Mouse (Mus musculus) forelimb bud, embryonic 11.5 days (tissue): Measurements from ENCODE around the gene Gm36079.
"Not testable (repeated sequence)": the region's sequence is repeated elsewhere in the genome, so short reads cannot be mapped to it uniquely, and the experiment has no call there.

Source experiments
- DNase-seq: peaks from one replicate; pipeline ENCODE4 v3.0.0-alpha.2; 2012; ENCODE audit warnings: low read depth, low spot score

Gene Gm36079

DNA sequence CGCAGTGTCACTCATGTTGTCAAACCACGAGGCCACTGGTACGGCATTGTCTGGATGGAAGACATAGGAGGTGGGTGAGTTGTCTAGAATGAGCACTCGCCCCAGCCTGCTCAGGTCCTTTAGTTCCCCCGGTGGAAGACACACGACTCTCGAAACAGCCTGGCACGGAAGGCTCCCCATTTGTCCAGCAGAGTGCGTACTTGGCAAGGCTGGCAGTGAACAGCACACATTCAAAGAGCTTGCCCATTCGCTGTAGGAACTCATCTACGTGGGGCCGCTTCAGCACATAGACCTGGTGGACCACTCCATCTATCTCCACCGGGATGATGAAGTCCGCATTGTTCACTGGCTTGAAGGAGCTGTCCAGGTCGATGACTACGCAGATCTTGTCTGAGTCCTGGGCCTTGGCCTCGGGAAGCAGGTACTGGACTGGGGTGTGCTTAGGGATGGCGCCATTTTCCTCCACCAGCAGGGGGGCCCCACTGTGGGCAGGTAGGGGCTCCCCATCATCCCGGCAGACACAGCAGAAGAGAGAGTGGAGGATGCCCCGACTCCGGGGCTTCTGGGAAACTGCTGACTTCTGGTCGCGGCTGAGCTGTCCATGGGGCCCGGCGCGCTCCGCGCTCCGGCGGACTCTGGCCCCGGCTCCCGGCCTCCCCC, 11.3 kb downstream of the Gm36079 start:
- DNase-seq, result not testable (repeated sequence)

DNA sequence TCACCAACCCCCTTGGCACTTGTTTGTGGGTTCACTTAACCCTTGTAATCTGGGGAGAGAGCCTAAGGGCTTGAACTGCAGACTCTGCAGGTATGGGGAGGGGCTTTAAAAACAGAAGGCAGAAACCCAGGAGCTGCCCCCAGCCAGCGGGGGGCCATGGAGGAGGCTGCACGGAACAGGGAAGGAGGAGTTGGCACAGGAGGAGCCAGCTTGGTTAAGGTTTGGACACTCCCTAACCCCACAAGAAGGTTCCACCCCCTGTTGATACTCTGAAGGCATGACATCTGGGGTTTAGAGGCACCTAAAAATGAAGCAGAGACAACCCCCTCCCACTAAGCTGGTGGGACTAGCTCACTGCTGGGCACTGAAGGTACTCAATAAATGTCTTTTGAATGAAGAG, 12.8 kb downstream of the Gm36079 start:
- not testable (repeated sequence) for DNase-seq

- not testable (repeated sequence) for DNase-seq
Observed at GRCm38 (mm10) chr13:120013544-120013943, 13.3 kb downstream of the Gm36079 start.

DNA sequence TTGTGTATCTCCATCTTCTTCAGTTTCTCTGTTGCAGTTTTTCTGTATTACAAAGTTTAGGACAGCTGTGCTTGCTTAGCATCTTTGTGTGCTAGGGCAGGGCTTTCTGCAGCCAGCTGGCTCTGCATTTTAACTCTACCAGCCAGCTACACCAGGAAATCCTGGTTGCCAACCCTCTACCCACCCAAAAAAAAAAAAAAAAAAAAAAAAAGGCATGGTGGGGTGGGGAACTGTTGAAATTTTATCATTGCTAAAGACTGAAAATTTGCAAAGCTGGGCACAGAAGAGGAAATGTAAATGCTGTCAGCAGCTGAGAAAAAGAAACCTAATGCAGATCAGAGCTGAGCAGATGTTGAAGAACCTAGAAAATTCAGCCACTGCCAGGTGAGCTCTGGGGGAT, 16.7 kb downstream of the Gm36079 start:
- not testable (repeated sequence) for DNase-seq

DNA sequence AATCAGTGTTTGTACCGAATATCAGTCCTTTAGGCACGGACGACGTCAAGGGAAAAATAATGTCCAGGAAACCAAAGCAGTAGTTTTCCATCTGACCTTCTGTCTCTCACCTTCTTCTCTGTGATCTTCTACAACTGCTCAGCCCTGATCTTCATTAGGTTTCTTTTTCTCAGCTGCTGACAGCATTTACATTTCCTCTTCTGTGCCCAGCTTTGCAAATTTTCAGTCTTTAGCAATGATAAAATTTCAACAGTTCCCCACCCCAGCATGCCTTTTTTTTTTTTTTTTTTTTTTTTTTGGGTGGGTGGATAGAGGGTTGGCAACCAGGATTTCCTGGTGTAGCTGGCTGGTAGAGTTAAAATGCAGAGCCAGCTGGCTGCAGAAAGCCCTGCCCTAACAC, 27.6 kb downstream of the Gm36079 start:
- not testable (repeated sequence) for DNase-seq

DNA sequence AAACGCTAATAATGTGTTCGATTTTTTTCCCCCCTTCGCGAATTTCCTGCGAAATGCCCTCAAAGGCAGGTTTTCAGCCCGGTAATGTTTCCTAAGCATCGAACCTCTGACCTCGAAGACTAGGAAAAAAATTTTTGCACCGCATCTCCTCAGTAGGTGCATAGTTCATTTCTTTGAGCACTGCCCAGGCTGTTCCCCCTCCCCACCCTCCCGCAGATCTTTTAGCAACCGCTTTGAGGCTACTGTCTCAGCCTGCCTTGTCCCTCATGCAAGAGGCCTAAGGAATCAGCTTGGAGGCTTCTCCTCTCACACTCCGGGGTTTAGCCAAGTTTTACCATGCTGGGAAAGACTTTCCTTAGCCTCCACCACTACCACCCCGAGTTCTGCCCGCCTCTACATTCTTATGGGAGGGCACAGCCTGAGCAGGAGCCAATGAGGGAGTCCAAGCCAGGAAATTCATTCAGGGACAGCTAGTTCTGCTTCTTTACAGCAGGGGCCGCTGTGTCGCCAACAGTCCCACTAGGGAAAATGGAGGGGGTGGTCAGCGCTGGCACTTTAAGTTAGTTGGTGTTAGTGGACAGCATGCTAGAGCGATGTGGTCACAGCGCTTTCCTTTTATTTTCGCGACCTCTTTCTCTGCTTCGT, 28.2 kb downstream of the Gm36079 start:
- DNase-seq, result not testable (repeated sequence)

DNA sequence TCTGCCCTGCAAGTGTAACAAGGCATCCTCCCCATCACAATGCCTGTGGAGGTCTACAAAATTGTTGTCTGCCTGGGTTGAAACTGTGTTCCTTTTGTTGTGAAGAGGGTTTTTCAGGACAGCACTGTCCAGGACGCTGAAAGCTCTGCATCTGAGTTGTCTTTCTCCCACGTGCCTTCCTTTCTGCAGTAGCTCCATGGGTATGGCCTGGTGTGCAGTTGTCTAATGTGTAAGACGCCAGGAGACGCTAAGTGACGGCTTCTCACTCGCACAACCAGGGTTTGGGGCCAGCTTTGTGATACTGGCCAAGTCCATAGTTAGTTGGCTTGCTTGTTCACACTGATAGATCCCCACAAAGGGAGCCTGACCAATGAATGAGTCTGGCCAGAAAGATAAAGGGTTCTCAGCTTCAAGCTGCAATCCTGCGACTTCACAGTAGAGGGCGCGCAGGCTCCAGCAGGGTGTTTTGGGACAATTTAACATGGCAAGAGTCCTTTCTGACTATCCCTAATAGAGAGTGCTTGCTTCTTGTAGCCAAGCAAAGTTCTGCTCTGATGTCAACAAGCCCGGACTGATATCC, 34.8 kb downstream of the Gm36079 start:
- DNase-seq, result not testable (repeated sequence)

GRCm38 (mm10) chr13:119991264-119991663, 35.5 kb downstream of the Gm36079 start:
- DNase-seq, result not testable (repeated sequence)
